Mouse (Mus musculus): ENCODE data around the gene Rbms3.

DNA sequence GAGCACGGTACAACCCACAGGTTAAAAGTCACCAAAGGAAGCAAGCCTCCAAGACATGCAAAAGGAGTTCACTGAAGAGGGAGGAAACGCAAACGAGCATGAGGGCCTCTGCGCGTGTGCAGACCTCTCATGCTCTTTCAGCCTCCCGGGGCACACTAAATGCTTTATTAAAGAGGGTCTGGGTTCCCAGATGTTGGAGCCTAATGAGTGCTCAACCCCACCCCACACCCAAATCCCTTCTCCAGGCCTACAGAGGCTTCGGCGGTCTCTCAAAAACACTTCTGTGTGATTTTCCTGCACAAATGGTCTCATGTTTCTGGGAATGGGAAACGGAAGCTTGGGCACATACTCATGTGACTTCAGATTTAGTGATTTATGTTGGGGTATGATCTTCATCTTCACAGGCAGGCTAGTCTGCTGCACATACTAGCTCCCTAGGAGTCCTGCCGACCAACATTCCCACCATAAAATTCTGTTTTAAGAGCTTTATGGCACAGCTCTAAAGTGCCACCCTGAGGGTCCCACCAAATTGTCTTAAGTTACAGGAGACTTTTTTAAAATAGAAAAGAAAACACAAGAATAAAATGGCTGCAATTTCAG lies 815.1 kb downstream of the Rbms3 start:
- no peak for TF ChIP-seq ZNF384 (IDR thresholded peaks at IDR 0.05; ENCODE audit: low read depth, low read length)
- TF ChIP-seq ZC3H11A (IDR thresholded peaks at IDR 0.05; ENCODE audit: borderline replicate concordance, low read depth, low read length), result no peak
- TF ChIP-seq CHD2 (IDR thresholded peaks at IDR 0.05; ENCODE audit: low read depth, low read length), result no peak
- no peak for TF ChIP-seq MAFK (IDR thresholded peaks at IDR 0.05; ENCODE audit: insufficient read depth, low read depth, low read length)
- TF ChIP-seq HCFC1 (IDR thresholded peaks at IDR 0.05; ENCODE audit: borderline replicate concordance, insufficient read depth, low read length), result no peak

Data from ES-E14 (cell line).